Mouse (Mus musculus): ENCODE results near the gene Man2a2. TPM values are rescaled to one million over a fixed set of nuclear protein-coding genes. Genes with fewer than 3 reads are reported as not detected.

Gene Man2a2
- polyA plus RNA-seq, 2 experiments = 1.7 to 4.9 TPM

- no peaks in the 10 kb centered on the region; the same call in 1 of the 2 replicates for H3K36me3 ChIP-seq (replicated peaks; ENCODE audit: control insufficient read depth, insufficient read depth, low read depth)
- TF ChIP-seq EP300 (IDR thresholded peaks at IDR 0.05; ENCODE audit: low read depth) (no peak), CTCF (IDR thresholded peaks at IDR 0.05; ENCODE audit: low read depth) (no peak)
- no peaks in the 10 kb centered on the region for H3K9me3 ChIP-seq (ENCODE audit: control insufficient read depth, low read length)
- WGBS (ENCODE audit: insufficient replicate concordance) = 65% methylated on average over 7 of the region's 7 CpGs
- H3K27me3 ChIP-seq (ENCODE audit: control insufficient read depth, insufficient read depth, low read length) = no peaks in the 10 kb centered on the region
- H3K4me1 ChIP-seq (replicated peaks; ENCODE audit: control insufficient read depth in 2 of 2, insufficient read depth in 2 of 2, low read length in 1 of 2) = peaks cover 6 to 34% of the 10 kb centered on the region in 2 experiments; a peak in 3 of 4 replicates
- no peak overlapping the region for H3K4me3 ChIP-seq (ENCODE audit: insufficient read depth in 1 of 2, low read depth in 2 of 2, low read length in 2 of 2)
- no peak overlapping the region for H3K27ac ChIP-seq
- no peak overlapping the region for H3K9ac ChIP-seq (replicated peaks)
- ATAC-seq (ENCODE audit: insufficient read depth) (no peak), DNase-seq (ENCODE audit: low read depth in 3 of 3, low spot score in 3 of 3) (no peak)
- H3K4me2 ChIP-seq (ENCODE audit: low read depth) = no peak overlapping the region
These were observed 29.4 kb downstream of the Man2a2 start for GRCm38 (mm10) chr7:80341793-80342192.

- Histone ChIP-seq H3K27me3 (ENCODE audit: control insufficient read depth, insufficient read depth, low read length) (no peaks in the 10 kb centered on the region), H3K27ac (peak within 1 kb of the TSS; percentile 73), H3K4me1 (replicated peaks; ENCODE audit: control insufficient read depth in 2 of 2, insufficient read depth in 2 of 2, low read length in 1 of 2) (peaks cover 6 to 31% of the 10 kb centered on the region in 2 experiments; a peak in 3 of 4 replicates), H3K4me2 (ENCODE audit: low read depth) (peak within 1 kb of the TSS; percentile 77), H3K4me3 (ENCODE audit: insufficient read depth in 1 of 2, low read depth in 2 of 2, low read length in 2 of 2) (peak within 1 kb of the TSS; percentile 64 to 86), H3K9me3 (ENCODE audit: control insufficient read depth, low read length) (no peaks in the 10 kb centered on the region), H3K36me3 (replicated peaks; ENCODE audit: control insufficient read depth, insufficient read depth, low read depth) (peaks cover 10% of the 10 kb centered on the region), H3K9ac (replicated peaks) (peak within 1 kb of the TSS; percentile 85)
- WGBS (ENCODE audit: insufficient replicate concordance) = 2% methylated on average over 11 of the region's 11 CpGs
- ATAC-seq (ENCODE audit: insufficient read depth) = peak; percentile 36
- peak; percentile 63 to 74 (median 67) for DNase-seq (ENCODE audit: low read depth in 3 of 3, low spot score in 3 of 3)
- TF ChIP-seq CTCF (IDR thresholded peaks at IDR 0.05; ENCODE audit: low read depth) (peak; percentile 88), EP300 (IDR thresholded peaks at IDR 0.05; ENCODE audit: low read depth) (no peak)
These were observed 30.4 kb downstream of the Man2a2 start, which contains the start of gene Unc45a for GRCm38 (mm10) chr7:80340793-80341192. Gene Unc45a, minus strand, starts transcription at chr7:80341005.

- peak; percentile 98 for ATAC-seq (ENCODE audit: insufficient read depth)
- TF ChIP-seq CTCF (IDR thresholded peaks at IDR 0.05; ENCODE audit: low read depth) = peak; percentile 95
- TF ChIP-seq EP300 (IDR thresholded peaks at IDR 0.05; ENCODE audit: low read depth) = no peak
- peak overlapping the region; percentile 64 to 86 for H3K4me3 ChIP-seq (ENCODE audit: insufficient read depth in 1 of 2, low read depth in 2 of 2, low read length in 2 of 2)
- H3K27me3 ChIP-seq (ENCODE audit: control insufficient read depth, insufficient read depth, low read length) = no peaks in the 10 kb centered on the region
- peaks cover 11% of the 10 kb centered on the region for H3K36me3 ChIP-seq (replicated peaks; ENCODE audit: control insufficient read depth, insufficient read depth, low read depth)
- DNase-seq (ENCODE audit: low read depth in 3 of 3, low spot score in 3 of 3) = peak; percentile 96 to 98 (median 96)
- peak overlapping the region; percentile 77 for H3K4me2 ChIP-seq (ENCODE audit: low read depth)
- peak overlapping the region; percentile 85 for H3K9ac ChIP-seq (replicated peaks)
- under 1% methylated on average over 45 of the region's 45 CpGs for WGBS (ENCODE audit: insufficient replicate concordance)
- H3K9me3 ChIP-seq (ENCODE audit: control insufficient read depth, low read length) = no peaks in the 10 kb centered on the region
- peak overlapping the region; percentile 73 for H3K27ac ChIP-seq
- peaks cover 6 to 31% of the 10 kb centered on the region in 2 experiments; a peak in 3 of 4 replicates for H3K4me1 ChIP-seq (replicated peaks; ENCODE audit: control insufficient read depth in 2 of 2, insufficient read depth in 2 of 2, low read length in 1 of 2)
These were observed 31.2 kb downstream of the Man2a2 start for GRCm38 (mm10) chr7:80339793-80340628.

- peak overlapping the region; percentile 73 for H3K9ac ChIP-seq (replicated peaks)
- H3K27me3 ChIP-seq (ENCODE audit: control insufficient read depth, insufficient read depth, low read length) = no peaks in the 10 kb centered on the region
- DNase-seq (ENCODE audit: low read depth in 3 of 3, low spot score in 3 of 3) = no peak
- peaks cover 11% of the 10 kb centered on the region for H3K36me3 ChIP-seq (replicated peaks; ENCODE audit: control insufficient read depth, insufficient read depth, low read depth)
- no peak overlapping the region for H3K27ac ChIP-seq
- WGBS (ENCODE audit: insufficient replicate concordance) = 11% methylated on average over 17 of the region's 17 CpGs
- TF ChIP-seq CTCF (IDR thresholded peaks at IDR 0.05; ENCODE audit: low read depth) (no peak), EP300 (IDR thresholded peaks at IDR 0.05; ENCODE audit: low read depth) (no peak)
- H3K4me1 ChIP-seq (replicated peaks; ENCODE audit: control insufficient read depth in 2 of 2, insufficient read depth in 2 of 2, low read length in 1 of 2) = peaks cover 6 to 31% of the 10 kb centered on the region in 2 experiments; a peak in 3 of 4 replicates
- H3K9me3 ChIP-seq (ENCODE audit: control insufficient read depth, low read length) = no peaks in the 10 kb centered on the region
- ATAC-seq (ENCODE audit: insufficient read depth) = no peak
- peak overlapping the region; percentile 77 for H3K4me2 ChIP-seq (ENCODE audit: low read depth)
- H3K4me3 ChIP-seq (ENCODE audit: insufficient read depth in 1 of 2, low read depth in 2 of 2, low read length in 2 of 2) = peak overlapping the region; percentile 60 to 64
These were observed 31.8 kb downstream of the Man2a2 start for GRCm38 (mm10) chr7:80339371-80339770.

- H3K4me3 ChIP-seq (ENCODE audit: insufficient read depth in 1 of 2, low read depth in 2 of 2, low read length in 2 of 2) = no peak overlapping the region
- peaks cover 17% of the 10 kb centered on the region for H3K36me3 ChIP-seq (replicated peaks; ENCODE audit: control insufficient read depth, insufficient read depth, low read depth)
- no peak overlapping the region for H3K9ac ChIP-seq (replicated peaks)
- 78% methylated on average over 3 of the region's 3 CpGs for WGBS (ENCODE audit: insufficient replicate concordance)
- H3K27me3 ChIP-seq (ENCODE audit: control insufficient read depth, insufficient read depth, low read length) = no peaks in the 10 kb centered on the region
- TF ChIP-seq CTCF (IDR thresholded peaks at IDR 0.05; ENCODE audit: low read depth) (no peak), EP300 (IDR thresholded peaks at IDR 0.05; ENCODE audit: low read depth) (no peak)
- no peak overlapping the region for H3K4me2 ChIP-seq (ENCODE audit: low read depth)
- no peaks in the 10 kb centered on the region for H3K9me3 ChIP-seq (ENCODE audit: control insufficient read depth, low read length)
- DNase-seq (ENCODE audit: low read depth in 3 of 3, low spot score in 3 of 3) = no peak
- no peak overlapping the region for H3K27ac ChIP-seq
- H3K4me1 ChIP-seq (replicated peaks; ENCODE audit: control insufficient read depth in 2 of 2, insufficient read depth in 2 of 2, low read length in 1 of 2) = peaks cover 6 to 18% of the 10 kb centered on the region in 2 experiments; a peak in 3 of 4 replicates
- no peak for ATAC-seq (ENCODE audit: insufficient read depth)
These were observed 34.2 kb downstream of the Man2a2 start for GRCm38 (mm10) chr7:80336932-80337331.

Measured in liver, embryonic 14.5 days (tissue).